Mouse (Mus musculus) gastrocnemius, postnatal 36 days (tissue): ENCODE measurements at regions not wholly inside any gene's neighbourhood (a gene's known extent, or its start where the extent isn't known, plus 50 kb on each side); places are given as distances from the start of the nearest gene placed in this dataset.

Experiments used
- DNase-seq, 2 experiments: peaks; one replicate each; pipeline ENCODE4 v3.0.0; 2022
- intact Hi-C: fragments of 180-260 bp; cut with DNase I; formaldehyde crosslinking; loops from one replicate; pipeline ENCODE4 v1.15.1; 2025

- DNase-seq = no peak
- intact Hi-C loops = no loop called here
Measured at GRCm38 (mm10) chr1:125488915-125489730, 53.6 kb upstream of the Actr3 start.

- no peak for DNase-seq
Measured at GRCm38 (mm10) chr1:125491014-125491413, 55.5 kb upstream of the Actr3 start.

GRCm38 (mm10) chr1:125494598-125494997 is 59.1 kb upstream of the Actr3 start:
- intact Hi-C loops = no loop called here
- no peak for DNase-seq

More at GRCm38 (mm10) chr1:125491014-125491413, 55.5 kb upstream of the Actr3 start:
- intact Hi-C loops = no loop called here

DNA sequence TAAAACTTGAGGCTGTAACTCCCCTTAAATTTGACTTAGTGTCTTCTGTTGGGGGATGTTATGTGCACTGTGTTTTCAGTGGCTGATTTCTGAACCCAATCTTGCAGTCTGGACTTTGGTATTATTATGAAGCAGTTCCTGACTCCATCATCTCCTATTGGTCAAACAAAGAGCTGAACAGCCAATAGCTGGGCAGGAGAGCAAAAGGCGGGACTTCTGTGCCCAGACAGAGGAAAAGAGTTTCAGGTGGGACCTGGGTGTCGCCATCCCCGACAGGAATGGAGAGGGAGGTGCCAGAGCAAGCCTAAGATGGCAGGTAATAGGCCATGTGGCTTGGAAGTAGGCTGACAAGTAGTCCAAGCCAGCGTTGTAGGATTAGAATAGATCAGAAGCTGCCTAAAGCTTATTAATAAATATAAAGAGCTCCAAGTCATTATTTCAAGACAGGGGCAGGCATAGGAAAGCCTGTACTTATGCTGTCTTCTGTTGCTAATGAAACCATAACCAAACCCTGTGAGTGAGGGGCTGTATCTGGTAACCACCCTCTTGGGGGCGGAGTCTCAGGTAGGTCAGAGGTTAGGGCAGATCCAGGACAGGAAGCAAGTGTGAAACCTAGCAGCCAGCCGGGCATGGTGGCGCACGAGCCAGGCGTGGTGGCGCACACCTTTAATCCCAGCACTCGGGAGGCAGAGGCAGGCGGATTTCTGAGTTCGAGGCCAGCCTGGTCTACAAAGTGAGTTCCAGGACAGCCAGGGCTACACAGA is 60.0 kb upstream of the Actr3 start:
- intact Hi-C loops = no loop called here
- no peak for DNase-seq

DNA sequence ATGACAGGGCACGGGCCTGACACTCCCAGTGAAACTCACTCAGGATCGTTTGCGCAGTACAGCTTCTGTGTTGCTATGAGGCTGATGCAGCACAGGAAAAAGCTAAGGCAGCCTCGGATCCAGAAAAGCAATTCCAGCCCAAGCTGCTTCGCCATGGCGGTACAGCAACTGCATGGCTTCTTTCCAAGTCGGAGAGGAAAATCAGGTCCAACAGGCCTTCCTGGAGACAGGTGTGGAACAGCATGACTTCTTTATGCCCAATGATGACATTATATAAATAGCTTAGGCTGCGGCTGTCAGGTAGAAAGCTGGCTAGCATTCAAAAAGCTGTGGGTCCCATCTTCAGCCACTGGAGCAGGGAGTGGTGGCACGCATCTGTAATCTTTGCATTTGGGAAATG is 61.5 kb upstream of the Actr3 start:
- intact Hi-C loops = no loop called here
- DNase-seq = no peak

- intact Hi-C loops = no loop called here
- DNase-seq = no peak
Measured at GRCm38 (mm10) chr1:125501964-125502517, 58.4 kb upstream of the Slc35f5 start.

DNA sequence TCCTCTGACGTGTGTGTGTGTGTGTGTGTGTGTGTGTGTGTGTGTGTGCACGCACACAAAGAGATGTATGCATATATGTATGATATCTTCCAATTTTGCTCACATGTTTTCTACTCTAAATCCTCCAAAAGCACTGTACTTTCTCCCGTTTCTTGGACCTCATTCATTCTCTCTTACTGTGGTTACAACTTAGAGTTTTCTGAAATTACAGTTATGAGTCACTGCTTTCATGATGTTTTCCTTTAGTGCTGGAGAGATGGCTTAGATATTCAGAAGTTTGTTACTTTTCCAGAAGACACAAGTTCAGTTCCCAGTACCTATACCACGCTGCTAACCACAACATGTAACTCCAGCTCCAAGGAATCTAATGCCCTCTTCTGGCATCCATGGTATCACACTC is 56.5 kb upstream of the Slc35f5 start:
- DNase-seq = no peak
- intact Hi-C loops = no loop called here

- DNase-seq = no peak
- intact Hi-C loops = no loop called here
Measured at GRCm38 (mm10) chr1:125507786-125508514, 52.4 kb upstream of the Slc35f5 start.

DNA sequence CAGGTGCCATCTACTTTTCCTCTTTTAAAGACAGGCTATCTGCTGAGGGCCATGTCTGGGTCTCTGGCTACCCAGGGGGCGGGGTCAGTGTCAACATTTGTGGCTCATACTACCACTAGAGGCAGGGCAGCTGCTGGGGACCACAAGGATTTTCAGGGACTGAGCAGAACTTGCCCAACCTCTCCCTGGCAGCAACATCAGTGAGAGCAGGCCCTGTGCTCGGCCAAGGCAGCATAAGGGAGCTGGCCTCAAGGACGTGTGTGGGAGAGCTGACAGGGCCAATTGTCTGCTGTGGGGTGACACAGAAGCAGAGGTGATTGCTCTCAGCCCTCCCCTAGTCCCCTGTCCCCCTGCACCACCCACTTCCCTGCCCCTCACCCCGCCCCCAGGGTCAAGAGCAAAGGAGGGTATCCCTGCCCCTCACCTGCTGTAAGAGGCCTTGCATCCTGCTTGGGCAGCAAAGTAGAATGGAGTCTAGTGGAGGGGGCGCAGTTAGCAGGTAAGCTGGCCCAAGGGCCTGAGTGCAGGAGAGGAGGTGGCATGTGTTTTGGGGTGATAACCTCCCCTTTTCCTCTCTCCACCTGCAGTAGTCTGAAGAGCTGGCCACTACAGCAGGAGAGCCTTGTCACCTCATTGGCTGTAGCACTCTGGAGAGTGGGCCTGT is 51.7 kb upstream of the Slc35f5 start:
- intact Hi-C loops = no loop called here
- DNase-seq = peak; percentile 23 to 34
